Comparison of ENCODE assay signal across 8 mouse cellular contexts in genomic region chr17:84465753-84466608, GRCm38 (mm10). TPM values are rescaled to one million over a fixed set of nuclear protein-coding genes. Genes with fewer than 3 reads are reported as not detected.
DNase-seq lines count a peak whose midpoint lies in the region; ATAC-seq lines count a peak whose summit lies in the region.

TSS of gene Thada (minus strand) at chr17:84466205.

- intact Hi-C loops in gastrocnemius, postnatal 14 days (cut with DNase I; ENCODE audit: low total_unique reads): no loop called here
- intact Hi-C loops in left cerebral cortex, postnatal 10 days (cut with DNase I): no loop called here

- peak; percentile 98 for ATAC-seq in inflammation-experienced regulatory T-cells, adult 6 months
- ATAC-seq in megakaryocyte-erythroid progenitor cell, adult 5-6 weeks (replicated peaks; ENCODE audit: low FRiP score, low TSS enrichment, poor library complexity, severe bottlenecking): peak; percentile 98

- DNase-seq in adrenal gland, adult (ENCODE audit: inconsistent age in 2 of 2, low spot score in 1 of 2): peak; percentile 98 to 100
- peak; percentile 100 for DNase-seq in embryo, embryonic 10.5 days (ENCODE audit: low spot score)
- peak; percentile 95 for DNase-seq in gastrocnemius, postnatal 14 days
- peak; percentile 98 for DNase-seq in left cerebral cortex, postnatal 10 days (ENCODE audit: extremely low spot score in 1 of 2, low spot score in 2 of 2)
- peak; percentile 98 for DNase-seq in right cerebral cortex, postnatal 25 days
- DNase-seq in urinary bladder, postnatal 4 days (ENCODE audit: low spot score in 2 of 2): peak; percentile 95 to 99

RNA-seq across cellular contexts. Expression of gene Thada, which starts in this region (rescaled TPM):
- total RNA-seq in gastrocnemius, postnatal 14 days (2021): 1 to 10 TPM; 5.1 to 5.5 TPM
- polyA plus RNA-seq in inflammation-experienced regulatory T-cells, adult 6 months (2017; shearing (Covaris generic)): 100 to 1,000 TPM in 2 of 3 experiments, 10 to 100 TPM in 1; 19.3 to 113 (median 105) TPM
- total RNA-seq in left cerebral cortex, postnatal 10 days (2021): 10 to 100 TPM; 13.3 to 13.8 TPM
- 34.5 and 53.4 TPM in 2 replicates for total RNA-seq in megakaryocyte-erythroid progenitor cell, adult 5-6 weeks (2014; fragmentation: Nextera tagmentation)
- total RNA-seq in megakaryocyte-erythroid progenitor cell, adult 5-6 weeks (2017): 34.0 and 39.4 TPM in 2 replicates

Comparison
In these comparisons a context has a peak if more than half of its experiments do, and no peak if none do; other contexts are left out.
1. Peak in every context shown above with its lines: DNase-seq and ATAC-seq.